Mouse (Mus musculus) limb, embryonic 14.5 days (tissue): ENCODE measurements at regions not wholly inside any gene's neighbourhood (a gene's known extent, or its start where the extent isn't known, plus 50 kb on each side); places are given as distances from the start of the nearest gene placed in this dataset.

ENCODE experiments used
- ATAC-seq: fragments of 200-750 bp; cut with Nextera tagmentation; 2 replicates; pipeline ENCODE4 v1.8.0; 2017; ENCODE audit warnings: low read depth, moderate number of reproducible peaks, moderate TSS enrichment; ENCODE audit not compliant: low FRiP score
- DNase-seq: peaks from one replicate; pipeline ENCODE4 v3.0.0-alpha.2; 2015; ENCODE audit warnings: low spot score
- H3K27ac ChIP-seq: fragments of 300-500 bp; sonication (generic); replicated peaks from 2 replicates; pipeline ENCODE4 v1.5.1; 2014; ENCODE audit warnings: low read depth, mild to moderate bottlenecking, low read length, moderate library complexity, mixed read lengths
- H3K27me3 ChIP-seq: fragments of 300-500 bp; sonication (generic); 2 replicates; pipeline ENCODE4 v1.6.1; 2014; ENCODE audit warnings: low read length, mixed read lengths; ENCODE audit not compliant: control insufficient read depth, insufficient read depth
- H3K36me3 ChIP-seq: fragments of 300-500 bp; sonication (generic); 2 replicates; pipeline ENCODE4 v1.6.1; 2014; ENCODE audit warnings: mild to moderate bottlenecking, low read length, moderate library complexity, mixed read lengths; ENCODE audit not compliant: control insufficient read depth, insufficient read depth
- H3K4me1 ChIP-seq: fragments of 300-500 bp; sonication (generic); 2 replicates; pipeline ENCODE4 v1.6.1; 2014; ENCODE audit warnings: antibody characterized with exemption, low read length, mixed read lengths; ENCODE audit not compliant: control insufficient read depth, insufficient read depth
- H3K4me2 ChIP-seq: fragments of 300-500 bp; sonication (generic); replicated peaks from 2 replicates; pipeline ENCODE4 v1.6.1; 2014; ENCODE audit warnings: low read depth, mild to moderate bottlenecking, low read length, moderate library complexity; ENCODE audit not compliant: severe bottlenecking
- H3K4me3 ChIP-seq: fragments of 300-500 bp; sonication (generic); replicated peaks from 2 replicates; pipeline ENCODE4 v1.5.1; 2014; ENCODE audit warnings: low read length
- H3K9ac ChIP-seq: fragments of 300-500 bp; sonication (generic); 2 replicates; pipeline ENCODE4 v1.6.1; 2014; ENCODE audit warnings: mild to moderate bottlenecking, low read depth, low read length, moderate library complexity; ENCODE audit not compliant: severe bottlenecking
- H3K9me3 ChIP-seq: fragments of 300-500 bp; sonication (generic); 2 replicates; pipeline ENCODE4 v1.6.1; 2016; ENCODE audit warnings: low read length; ENCODE audit not compliant: control insufficient read depth
- POLR2A ChIP-seq: fragments of 200-500 bp; IDR thresholded peaks from 2 replicates; pipeline ENCODE4 v1.8.0; 2012; ENCODE audit warnings: inconsistent platforms, mild to moderate bottlenecking, moderate library complexity, borderline replicate concordance; ENCODE audit not compliant: insufficient read depth, insufficient read length; ENCODE audit errors: extremely low read depth

DNA sequence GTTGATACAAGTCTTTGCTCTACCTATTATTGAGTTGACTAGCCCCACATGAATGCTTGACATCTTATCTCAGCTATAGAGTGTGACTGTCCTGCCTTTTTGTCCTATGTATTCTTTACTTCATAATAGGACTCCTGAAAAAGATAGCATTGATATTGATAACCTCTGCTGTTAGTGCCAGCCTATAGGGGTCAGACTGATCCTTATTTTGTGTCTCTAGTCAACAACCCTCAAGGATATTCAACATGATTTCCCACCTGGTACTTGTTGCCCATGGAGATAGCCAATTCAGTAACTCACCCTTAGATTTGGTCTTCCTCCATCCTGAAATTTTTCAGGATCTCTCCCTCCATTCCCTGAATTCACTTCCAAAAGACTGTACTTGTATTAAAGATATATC is 52.6 kb upstream of the Ift57 start:
- H3K4me1 ChIP-seq: no peaks in the 10 kb centered on the region

More for the DNA sequence above, 52.6 kb upstream of the Ift57 start:
- no peaks in the 10 kb centered on the region for H3K9me3 ChIP-seq
- ATAC-seq (no peak), DNase-seq (no peak)
- no peak overlapping the region for H3K4me3 ChIP-seq
- no peaks in the 10 kb centered on the region for H3K27me3 ChIP-seq
- TF ChIP-seq POLR2A: no peak
- no peak overlapping the region for H3K27ac ChIP-seq
- H3K36me3 ChIP-seq: no peaks in the 10 kb centered on the region
- H3K9ac ChIP-seq: no peak overlapping the region
- no peak overlapping the region for H3K4me2 ChIP-seq
